Mouse (Mus musculus) forebrain, embryonic 15.5 days (tissue): ENCODE results near the gene Zfp800. TPM values are rescaled to one million over a fixed set of nuclear protein-coding genes. Genes with fewer than 3 reads are reported as not detected.
A peak's percentile ranks its signal among the peaks of the same experiment; 100 is the strongest.

ENCODE experiments used
- ATAC-seq: fragments of 200-750 bp; cut with Nextera tagmentation; replicated peaks from 2 replicates; pipeline ENCODE4 v1.8.0; 2017; ENCODE audit warnings: mild to moderate bottlenecking, moderate TSS enrichment, moderate library complexity
- H3K27ac ChIP-seq: fragments of 300-500 bp; sonication (generic); replicated peaks from 2 replicates; pipeline ENCODE4 v1.5.1; 2015; ENCODE audit warnings: mild to moderate bottlenecking, inconsistent platforms
- H3K27me3 ChIP-seq: fragments of 300-500 bp; sonication (generic); 2 replicates; pipeline ENCODE4 v1.6.1; 2015; ENCODE audit warnings: inconsistent platforms
- H3K36me3 ChIP-seq: fragments of 300-500 bp; sonication (generic); 2 replicates; pipeline ENCODE4 v1.6.1; 2015; ENCODE audit warnings: mild to moderate bottlenecking, inconsistent platforms
- H3K4me1 ChIP-seq: fragments of 300-500 bp; sonication (generic); 2 replicates; pipeline ENCODE4 v1.6.1; 2015; ENCODE audit warnings: inconsistent platforms
- H3K4me2 ChIP-seq: fragments of 300-500 bp; sonication (generic); replicated peaks from 2 replicates; pipeline ENCODE4 v1.6.1; 2015; ENCODE audit warnings: mild to moderate bottlenecking, inconsistent platforms
- H3K4me3 ChIP-seq: fragments of 300-500 bp; sonication (generic); 2 replicates; pipeline ENCODE4 v1.5.1; 2015; ENCODE audit warnings: mild to moderate bottlenecking, inconsistent platforms
- H3K9ac ChIP-seq: fragments of 300-500 bp; sonication (generic); replicated peaks from 2 replicates; pipeline ENCODE4 v1.6.1; 2015; ENCODE audit warnings: mild to moderate bottlenecking, inconsistent platforms
- H3K9me3 ChIP-seq: fragments of 300-500 bp; sonication (generic); 2 replicates; pipeline ENCODE4 v1.6.1; 2016; ENCODE audit warnings: inconsistent platforms
- WGBS: fragments of 180-500 bp; shearing (Covaris S2); methylation state at CpG from one replicate; pipeline ENCODE4 v1.1.7; 2015; ENCODE audit warnings: mixed read lengths; 5-methylcytosine and 5-hydroxymethylcytosine counted together
- polyA plus RNA-seq: library from polyadenylated mRNA; unstranded; fragments of >200 nt; fragmentation: Nextera tagmentation; extraction: Ambion mirVana; gene quantifications from 2 replicates; pipeline ENCODE4 v1.2.1, GENCODE M21; 2015

Zfp800 gene
- polyA plus RNA-seq, 1 experiment from 2014 or later = 20.8 TPM

DNA sequence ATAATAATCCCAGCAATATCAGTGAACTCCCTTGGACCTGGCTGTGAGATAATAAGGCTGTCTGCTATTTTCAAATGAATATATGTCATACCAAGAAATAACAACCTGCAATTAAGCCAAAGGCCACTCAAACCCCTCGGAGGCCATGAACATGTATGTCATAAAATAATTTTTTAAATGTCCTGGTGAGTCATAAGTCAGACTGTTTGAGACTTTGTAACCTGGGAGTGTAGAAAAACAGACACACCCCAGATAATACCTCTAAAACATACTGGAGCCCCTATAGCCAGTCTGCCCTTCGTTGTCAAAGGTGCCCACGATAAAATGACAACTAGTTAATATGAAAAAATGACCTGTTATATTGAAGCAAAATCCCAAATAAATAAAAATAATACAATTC, 8.8 kb downstream of the Zfp800 start:
- no peak for ATAC-seq
- no peak overlapping the region for H3K4me3 ChIP-seq
- no peaks in the 10 kb centered on the region for H3K4me1 ChIP-seq
- no peaks in the 10 kb centered on the region for H3K27me3 ChIP-seq
- H3K27ac ChIP-seq = no peak overlapping the region
- no peak overlapping the region for H3K4me2 ChIP-seq
- WGBS = 86% methylated on average over 3 of the region's 3 CpGs
- H3K36me3 ChIP-seq = no peaks in the 10 kb centered on the region
- no peak overlapping the region for H3K9ac ChIP-seq
- H3K9me3 ChIP-seq = no peaks in the 10 kb centered on the region

GRCm38 (mm10) chr6:28385169-28385568, 12.6 kb downstream of the Zfp800 start:
- Histone ChIP-seq H3K27me3 (no peaks in the 10 kb centered on the region), H3K4me3 (no peak overlapping the region), H3K9me3 (no peaks in the 10 kb centered on the region), H3K27ac (no peak overlapping the region), H3K9ac (no peak overlapping the region), H3K4me1 (no peaks in the 10 kb centered on the region), H3K4me2 (no peak overlapping the region), H3K36me3 (no peaks in the 10 kb centered on the region)
- 89% methylated on average over 3 of the region's 3 CpGs for WGBS
- no peak for ATAC-seq

GRCm38 (mm10) chr6:28381983-28382382, 15.8 kb downstream of the Zfp800 start:
- ATAC-seq = no peak
- Histone ChIP-seq H3K9me3 (no peaks in the 10 kb centered on the region), H3K36me3 (no peaks in the 10 kb centered on the region), H3K4me3 (no peak overlapping the region), H3K27ac (no peak overlapping the region), H3K4me1 (no peaks in the 10 kb centered on the region), H3K4me2 (no peak overlapping the region), H3K9ac (no peak overlapping the region), H3K27me3 (no peaks in the 10 kb centered on the region)
- 70% methylated on average over 4 of the region's 4 CpGs for WGBS

DNA sequence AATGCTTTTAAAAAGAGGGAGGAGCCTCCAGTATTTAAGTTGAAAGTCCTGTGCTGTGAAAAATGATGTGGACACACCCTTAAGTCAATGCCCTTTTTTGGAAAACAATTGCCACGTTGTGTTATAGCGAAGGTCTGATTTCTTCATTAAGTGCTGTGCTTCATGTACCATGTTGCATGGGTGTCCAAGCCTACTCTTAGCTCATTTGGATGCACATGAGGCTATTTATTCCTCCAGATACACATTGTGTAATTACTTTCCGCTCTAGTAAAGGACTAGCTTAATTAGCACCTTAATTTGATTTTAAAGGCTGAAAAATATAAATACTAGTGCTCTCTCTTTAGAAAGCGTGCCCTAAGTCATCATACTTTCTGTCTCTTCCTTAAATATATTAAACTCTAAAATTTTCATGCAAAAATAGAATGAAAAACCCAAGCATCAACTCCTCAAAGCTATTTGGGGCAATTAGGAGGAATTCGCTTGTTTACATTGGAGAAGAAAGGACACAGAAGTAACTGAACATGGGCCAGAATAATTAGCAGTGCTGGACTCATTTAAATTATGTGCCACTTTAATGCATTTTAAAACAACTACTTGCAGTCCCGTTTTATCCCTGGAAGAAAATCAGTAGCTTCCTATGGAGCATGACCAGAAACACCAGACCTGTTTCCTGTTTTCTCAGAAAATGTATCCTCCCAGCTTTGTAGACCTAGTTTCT, 27.7 kb downstream of the Zfp800 start:
- peak; percentile 83 for ATAC-seq
- Histone ChIP-seq H3K4me2 (no peak overlapping the region), H3K4me1 (peaks cover 12% of the 10 kb centered on the region), H3K4me3 (no peak overlapping the region), H3K27me3 (no peaks in the 10 kb centered on the region), H3K9me3 (no peaks in the 10 kb centered on the region), H3K27ac (no peak overlapping the region), H3K9ac (no peak overlapping the region), H3K36me3 (no peaks in the 10 kb centered on the region)
- WGBS = 29% methylated on average over 6 of the region's 6 CpGs

GRCm38 (mm10) chr6:28367575-28367974, 30.2 kb downstream of the Zfp800 start:
- Histone ChIP-seq H3K9me3 (no peaks in the 10 kb centered on the region), H3K4me2 (no peak overlapping the region), H3K4me3 (no peak overlapping the region), H3K4me1 (peaks cover 12% of the 10 kb centered on the region), H3K27ac (peak overlapping the region; percentile 19; the same call in 1 of the 2 replicates), H3K36me3 (no peaks in the 10 kb centered on the region), H3K27me3 (no peaks in the 10 kb centered on the region), H3K9ac (no peak overlapping the region)
- 33% methylated on average over 9 of the region's 9 CpGs for WGBS
- peak; percentile 63 for ATAC-seq

DNA sequence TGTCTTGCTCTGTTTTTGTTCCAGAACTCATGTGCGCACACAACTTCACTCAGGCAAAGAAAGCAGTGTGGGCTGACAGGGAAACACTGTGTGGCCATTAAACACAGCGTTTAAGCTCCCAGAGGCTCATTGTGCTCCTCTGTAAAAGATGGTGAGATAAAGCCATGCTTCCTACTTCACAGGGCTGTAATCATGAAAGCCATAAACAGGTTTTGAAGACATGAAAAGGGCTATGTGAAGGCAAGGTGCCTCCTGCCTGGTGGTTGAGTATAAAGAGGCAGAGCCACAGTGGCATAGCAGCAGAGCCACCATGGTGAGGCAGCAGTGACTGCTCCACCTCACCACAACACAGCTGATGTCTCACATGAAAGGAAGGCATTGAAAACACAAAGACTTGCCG, 46.7 kb downstream of the Zfp800 start:
- Histone ChIP-seq H3K4me3 (no peak overlapping the region), H3K9me3 (no peaks in the 10 kb centered on the region), H3K27ac (no peak overlapping the region), H3K4me2 (no peak overlapping the region), H3K27me3 (no peaks in the 10 kb centered on the region), H3K4me1 (no peaks in the 10 kb centered on the region), H3K9ac (no peak overlapping the region), H3K36me3 (no peaks in the 10 kb centered on the region)
- WGBS = 41% methylated on average over 3 of the region's 3 CpGs
- 0 out of 2 replicates have a peak, but pooled peaks have one; percentile 48 for ATAC-seq

DNA sequence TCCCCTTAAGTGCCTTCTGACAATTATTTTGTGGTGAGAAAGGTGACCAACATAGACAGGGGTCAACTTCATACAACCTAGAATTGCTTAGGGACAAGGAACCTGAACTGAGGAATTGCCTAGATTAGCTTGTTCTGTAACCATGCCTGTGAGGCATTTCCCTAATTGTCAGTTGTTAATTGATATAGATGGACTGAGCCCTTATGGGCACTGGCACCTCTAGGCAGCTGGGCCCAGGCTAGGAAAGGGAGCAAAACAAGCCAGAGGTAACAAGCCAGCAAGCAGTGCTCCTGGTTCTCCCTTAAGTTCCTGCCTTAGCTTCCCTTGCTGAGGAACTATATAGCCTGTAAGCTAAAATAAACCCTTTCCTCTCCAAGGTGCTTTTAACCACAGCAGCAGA, 52.1 kb downstream of the Zfp800 start:
- Histone ChIP-seq H3K4me3 (no peak overlapping the region), H3K27me3 (no peaks in the 10 kb centered on the region), H3K4me2 (no peak overlapping the region), H3K36me3 (no peaks in the 10 kb centered on the region), H3K9me3 (no peaks in the 10 kb centered on the region), H3K27ac (no peak overlapping the region), H3K4me1 (no peaks in the 10 kb centered on the region), H3K9ac (no peak overlapping the region)
- ATAC-seq = no peak

DNA sequence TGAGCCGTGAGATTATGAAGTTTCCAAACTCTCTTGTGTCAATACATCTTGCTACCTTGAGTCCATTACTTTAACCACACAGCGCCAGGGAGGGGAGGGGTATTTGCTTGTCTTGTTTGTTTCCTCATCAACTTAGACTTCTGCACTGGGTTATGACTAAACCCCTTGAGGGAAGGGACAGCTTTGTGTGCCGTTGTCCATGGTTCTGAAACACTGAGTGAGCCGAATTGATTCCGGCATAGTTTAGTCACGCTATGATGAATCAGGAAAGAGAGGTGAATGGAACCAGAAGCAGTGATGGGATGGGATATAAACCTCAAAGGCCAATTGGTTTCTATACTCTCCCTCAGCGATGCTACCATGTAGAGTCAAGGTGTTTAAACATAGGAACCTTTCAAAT, 52.6 kb downstream of the Zfp800 start:
- no peak overlapping the region for H3K4me3 ChIP-seq
- H3K4me2 ChIP-seq = no peak overlapping the region
- WGBS = 56% methylated on average over 7 of the region's 7 CpGs
- H3K27me3 ChIP-seq = no peaks in the 10 kb centered on the region
- H3K36me3 ChIP-seq = no peaks in the 10 kb centered on the region
- H3K4me1 ChIP-seq = no peaks in the 10 kb centered on the region
- H3K9ac ChIP-seq = no peak overlapping the region
- no peak overlapping the region for H3K27ac ChIP-seq
- no peaks in the 10 kb centered on the region for H3K9me3 ChIP-seq
- no peak for ATAC-seq

- no peak overlapping the region for H3K4me2 ChIP-seq
- no peak overlapping the region for H3K4me3 ChIP-seq
- WGBS = 85% methylated on average over 5 of the region's 5 CpGs
- H3K9me3 ChIP-seq = no peaks in the 10 kb centered on the region
- H3K27me3 ChIP-seq = no peaks in the 10 kb centered on the region
- no peak for ATAC-seq
- no peaks in the 10 kb centered on the region for H3K4me1 ChIP-seq
- no peak overlapping the region for H3K9ac ChIP-seq
- no peaks in the 10 kb centered on the region for H3K36me3 ChIP-seq
- no peak overlapping the region for H3K27ac ChIP-seq
These were observed 54.9 kb downstream of the Zfp800 start for GRCm38 (mm10) chr6:28342863-28343262.

GRCm38 (mm10) chr6:28341174-28341573, 56.6 kb downstream of the Zfp800 start:
- Histone ChIP-seq H3K27me3 (no peaks in the 10 kb centered on the region), H3K4me1 (no peaks in the 10 kb centered on the region), H3K4me3 (no peak overlapping the region), H3K4me2 (no peak overlapping the region), H3K9me3 (no peaks in the 10 kb centered on the region), H3K36me3 (no peaks in the 10 kb centered on the region), H3K9ac (no peak overlapping the region), H3K27ac (no peak overlapping the region)
- 95% methylated on average over 4 of the region's 4 CpGs for WGBS
- no peak for ATAC-seq

DNA sequence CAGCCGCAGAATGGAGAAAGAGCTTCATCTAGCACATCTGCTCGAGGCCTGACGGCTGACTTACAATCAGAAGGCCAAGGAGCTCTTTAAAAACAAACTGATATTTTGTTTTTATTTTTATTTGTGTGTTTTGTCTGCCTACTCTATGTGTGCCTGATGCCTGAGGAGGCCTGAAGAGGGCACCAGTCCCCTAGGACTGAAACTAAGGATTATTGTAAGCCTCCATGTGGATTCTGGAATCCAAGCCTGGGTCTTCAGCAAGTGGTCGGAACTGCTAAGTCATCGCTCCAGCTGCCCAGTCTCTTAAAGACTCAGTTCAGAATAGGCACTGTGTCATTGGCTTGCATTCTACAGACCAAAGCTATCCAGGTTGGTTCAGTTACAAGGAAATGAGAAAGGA, 58.4 kb downstream of the Zfp800 start:
- H3K9ac ChIP-seq = no peak overlapping the region
- no peaks in the 10 kb centered on the region for H3K4me1 ChIP-seq
- WGBS = 89% methylated on average over 5 of the region's 5 CpGs
- no peak overlapping the region for H3K4me3 ChIP-seq
- H3K27me3 ChIP-seq = no peaks in the 10 kb centered on the region
- H3K9me3 ChIP-seq = no peaks in the 10 kb centered on the region
- ATAC-seq = no peak
- H3K4me2 ChIP-seq = no peak overlapping the region
- H3K36me3 ChIP-seq = no peaks in the 10 kb centered on the region
- no peak overlapping the region for H3K27ac ChIP-seq

- 94% methylated on average over 5 of the region's 5 CpGs for WGBS
- Histone ChIP-seq H3K9me3 (no peaks in the 10 kb centered on the region), H3K27ac (no peak overlapping the region), H3K4me1 (no peaks in the 10 kb centered on the region), H3K9ac (no peak overlapping the region), H3K27me3 (no peaks in the 10 kb centered on the region), H3K4me3 (no peak overlapping the region), H3K4me2 (no peak overlapping the region), H3K36me3 (no peaks in the 10 kb centered on the region)
- no peak for ATAC-seq
These were observed 64.1 kb downstream of the Zfp800 start for GRCm38 (mm10) chr6:28333696-28334095.

- WGBS = 83% methylated on average over 3 of the region's 3 CpGs
These were observed 65.3 kb downstream of the Zfp800 start for GRCm38 (mm10) chr6:28332546-28332945.

More at GRCm38 (mm10) chr6:28332546-28332945, 65.3 kb downstream of the Zfp800 start:
- no peak overlapping the region for H3K4me3 ChIP-seq
- no peaks in the 10 kb centered on the region for H3K4me1 ChIP-seq
- no peak overlapping the region for H3K9ac ChIP-seq
- H3K27ac ChIP-seq = no peak overlapping the region
- no peak overlapping the region for H3K4me2 ChIP-seq
- no peaks in the 10 kb centered on the region for H3K9me3 ChIP-seq
- no peaks in the 10 kb centered on the region for H3K36me3 ChIP-seq
- no peak for ATAC-seq
- H3K27me3 ChIP-seq = no peaks in the 10 kb centered on the region
